Mouse (Mus musculus): ENCODE data around the gene Fam181b. TPM values are rescaled to one million over a fixed set of nuclear protein-coding genes. Genes with fewer than 3 reads are reported as not detected.

Fam181b gene
- polyA plus RNA-seq, 1 experiment from 2014 or later: 5.6 TPM

DNA sequence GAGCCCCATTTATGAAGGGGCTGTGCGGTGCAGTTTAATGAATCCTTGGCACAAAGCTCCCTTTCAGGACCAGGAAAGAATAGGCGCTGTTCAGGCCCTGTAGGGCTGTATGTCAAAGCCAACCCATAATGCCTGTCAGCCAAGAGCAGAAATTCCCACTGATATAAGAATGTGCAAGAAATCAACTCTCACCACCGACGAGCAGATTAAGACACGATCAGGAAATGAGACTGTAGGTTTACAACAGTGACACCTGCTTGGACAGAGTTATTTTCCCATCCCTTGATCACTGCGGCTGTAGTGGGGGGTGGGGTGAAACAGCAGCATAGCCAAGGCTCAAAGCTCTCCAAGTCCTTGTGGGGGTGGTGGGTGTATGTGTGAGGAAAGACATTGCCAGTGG lies 17.5 kb upstream of the Fam181b start:
- Histone ChIP-seq H3K4me3 (ENCODE audit: low read depth, low read length) (no peak overlapping the region), H3K27ac (replicated peaks; ENCODE audit: low read depth, low read length) (no peak overlapping the region), H3K4me2 (ENCODE audit: low read depth, low read length) (no peak overlapping the region), H3K27me3 (replicated peaks; ENCODE audit: control insufficient read depth, insufficient read depth, low read length) (no peaks in the 10 kb centered on the region), H3K9ac (ENCODE audit: low read depth, low read length) (no peak overlapping the region), H3K36me3 (ENCODE audit: control insufficient read depth, insufficient read depth, low read length) (no peaks in the 10 kb centered on the region), H3K4me1 (ENCODE audit: control insufficient read depth, insufficient read depth, low read length) (no peaks in the 10 kb centered on the region), H3K9me3 (ENCODE audit: control insufficient read depth, low read length) (no peaks in the 10 kb centered on the region)
- peak; percentile 53 for DNase-seq (ENCODE audit: low spot score)
- WGBS: 23% methylated on average over 6 of the region's 6 CpGs
- peak; percentile 79; the same call in 1 of the 2 replicates for ATAC-seq (ENCODE audit: low read depth)

DNA sequence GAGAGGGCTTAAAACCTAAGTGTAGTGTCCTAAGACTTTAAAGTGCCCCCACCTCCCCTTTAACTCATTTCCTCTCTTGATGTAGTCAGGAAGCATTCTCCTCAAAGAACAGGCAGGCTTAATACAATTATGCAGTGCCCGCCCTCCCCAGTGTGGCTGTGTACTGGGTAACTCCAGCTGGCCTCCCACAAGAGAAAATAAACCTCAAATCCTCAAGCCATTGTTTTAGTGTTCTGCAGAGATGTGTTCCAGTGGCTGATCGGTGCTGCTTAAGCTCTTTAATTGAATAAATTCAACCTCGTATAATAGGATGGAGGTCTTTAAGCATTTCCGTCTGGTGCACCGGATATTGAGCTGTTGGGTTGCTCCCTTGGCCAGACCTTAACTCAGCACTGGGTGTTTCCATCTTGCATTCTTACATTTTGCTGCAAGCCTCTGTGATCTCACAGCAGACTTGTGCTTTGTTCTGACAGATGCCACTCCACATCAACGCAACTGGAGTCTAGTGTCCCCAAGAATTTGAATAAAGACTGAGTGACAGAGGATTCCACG lies 12.1 kb upstream of the Fam181b start:
- Histone ChIP-seq H3K27me3 (replicated peaks; ENCODE audit: control insufficient read depth, insufficient read depth, low read length) (no peaks in the 10 kb centered on the region), H3K36me3 (ENCODE audit: control insufficient read depth, insufficient read depth, low read length) (no peaks in the 10 kb centered on the region), H3K4me2 (ENCODE audit: low read depth, low read length) (no peak overlapping the region), H3K4me1 (ENCODE audit: control insufficient read depth, insufficient read depth, low read length) (no peaks in the 10 kb centered on the region), H3K9ac (ENCODE audit: low read depth, low read length) (no peak overlapping the region), H3K27ac (replicated peaks; ENCODE audit: low read depth, low read length) (no peak overlapping the region), H3K4me3 (ENCODE audit: low read depth, low read length) (no peak overlapping the region), H3K9me3 (ENCODE audit: control insufficient read depth, low read length) (no peaks in the 10 kb centered on the region)
- 42% methylated on average over 7 of the region's 7 CpGs for WGBS
- peak; percentile 4 for DNase-seq (ENCODE audit: low spot score)
- ATAC-seq (ENCODE audit: low read depth): no peak

DNA sequence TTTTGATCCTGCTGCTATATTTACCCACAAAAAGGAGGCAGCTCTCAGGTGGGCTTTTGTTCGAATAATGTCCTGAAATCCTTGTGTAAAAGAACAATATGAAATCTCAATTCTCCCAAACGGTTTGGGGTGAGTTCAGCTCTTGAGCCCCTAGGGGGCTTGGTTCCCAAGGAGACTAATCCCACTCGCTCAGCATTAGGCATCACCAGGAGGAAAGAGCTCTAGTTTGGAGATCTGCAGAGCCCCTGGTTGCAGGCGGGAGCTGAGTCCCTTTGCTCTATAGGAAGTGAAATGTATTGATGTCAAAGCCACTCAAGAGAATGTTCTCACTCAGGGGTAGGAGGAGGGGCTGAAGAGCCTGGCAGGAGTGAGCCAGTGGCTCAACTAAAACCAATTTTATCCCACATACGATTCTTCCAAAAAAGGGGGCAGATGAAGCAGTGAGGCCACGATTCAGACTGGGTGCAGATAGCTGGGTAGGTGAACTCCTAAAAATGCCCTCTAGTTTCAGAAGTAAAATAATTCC lies 3.2 kb upstream of the Fam181b start:
- no peak overlapping the region for H3K4me3 ChIP-seq (ENCODE audit: low read depth, low read length)
- 12% methylated on average over 6 of the region's 6 CpGs for WGBS
- H3K9me3 ChIP-seq (ENCODE audit: control insufficient read depth, low read length): no peaks in the 10 kb centered on the region
- ATAC-seq (ENCODE audit: low read depth): peak; percentile 31; the same call in 1 of the 2 replicates
- H3K4me2 ChIP-seq (ENCODE audit: low read depth, low read length): no peak overlapping the region
- H3K9ac ChIP-seq (ENCODE audit: low read depth, low read length): no peak overlapping the region
- H3K27me3 ChIP-seq (replicated peaks; ENCODE audit: control insufficient read depth, insufficient read depth, low read length): peaks cover 10% of the 10 kb centered on the region; the same call in 1 of the 2 replicates
- no peak overlapping the region for H3K27ac ChIP-seq (replicated peaks; ENCODE audit: low read depth, low read length)
- DNase-seq (ENCODE audit: low spot score): peak; percentile 36
- no peaks in the 10 kb centered on the region for H3K36me3 ChIP-seq (ENCODE audit: control insufficient read depth, insufficient read depth, low read length)
- peaks cover 4% of the 10 kb centered on the region; the same call in 1 of the 2 replicates for H3K4me1 ChIP-seq (ENCODE audit: control insufficient read depth, insufficient read depth, low read length)

DNA sequence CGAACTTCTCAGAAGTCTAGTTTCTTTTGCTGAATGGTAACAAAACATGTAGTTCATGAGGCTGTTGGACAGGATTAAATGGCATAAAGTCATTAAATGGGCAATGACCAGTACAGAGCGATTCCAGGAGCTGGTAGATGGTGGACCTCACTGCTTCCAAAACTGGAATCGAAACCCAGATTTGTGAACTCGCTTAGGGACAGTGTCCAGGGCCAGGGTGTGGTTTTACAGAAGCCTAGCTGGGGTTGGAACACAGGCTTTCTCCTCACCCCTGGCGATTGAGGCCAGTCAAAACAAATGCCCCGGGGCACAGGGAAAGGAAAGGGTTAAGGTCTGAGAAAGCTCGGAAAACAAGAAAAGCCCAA lies 263 bp upstream of the Fam181b start:
- Histone ChIP-seq H3K27ac (replicated peaks; ENCODE audit: low read depth, low read length) (no peak overlapping the region), H3K4me3 (ENCODE audit: low read depth, low read length) (peak overlapping the region; percentile 55), H3K4me2 (ENCODE audit: low read depth, low read length) (peak overlapping the region; percentile 83), H3K27me3 (replicated peaks; ENCODE audit: control insufficient read depth, insufficient read depth, low read length) (peaks cover 21% of the 10 kb centered on the region; the same call in 1 of the 2 replicates), H3K9ac (ENCODE audit: low read depth, low read length) (peak overlapping the region; percentile 66), H3K4me1 (ENCODE audit: control insufficient read depth, insufficient read depth, low read length) (peaks cover 9% of the 10 kb centered on the region; the same call in 1 of the 2 replicates), H3K9me3 (ENCODE audit: control insufficient read depth, low read length) (no peaks in the 10 kb centered on the region), H3K36me3 (ENCODE audit: control insufficient read depth, insufficient read depth, low read length) (no peaks in the 10 kb centered on the region)
- no peak for ATAC-seq (ENCODE audit: low read depth)
- DNase-seq (ENCODE audit: low spot score): no peak
- WGBS: 23% methylated on average over 7 of the region's 7 CpGs

DNA sequence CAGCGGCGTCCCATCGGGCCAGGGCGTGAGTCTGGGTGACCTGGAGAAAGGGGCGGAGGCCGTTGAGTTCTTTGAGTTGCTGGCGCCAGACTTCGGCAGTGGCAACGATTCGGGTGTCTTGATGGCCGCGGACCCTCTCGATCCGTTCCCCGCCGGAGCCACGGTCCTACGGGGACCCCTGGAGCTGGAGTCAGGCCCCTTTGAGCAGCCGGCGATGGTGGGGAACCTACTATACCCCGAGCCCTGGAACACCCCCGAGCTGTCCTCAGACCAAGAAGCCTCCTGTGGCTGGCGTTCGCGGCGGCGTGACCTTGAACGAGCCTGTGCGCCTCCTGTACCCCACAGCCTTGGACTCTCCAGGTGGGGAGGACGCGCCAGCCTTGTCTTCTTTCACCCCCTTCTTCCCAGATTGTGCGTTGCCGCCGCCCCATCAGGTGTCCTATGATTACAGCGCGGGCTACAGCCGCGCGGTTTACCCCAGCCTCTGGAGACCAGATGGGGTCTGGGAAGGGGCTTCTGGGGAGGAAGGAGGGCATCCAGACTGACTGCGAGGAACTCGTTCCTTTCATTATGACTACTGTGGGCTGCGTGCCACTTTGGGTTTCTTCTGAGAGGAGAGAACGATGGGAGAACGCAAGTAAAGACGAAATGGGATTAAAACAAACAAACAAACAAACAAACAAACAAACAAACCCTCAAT lies 1.2 kb downstream of the Fam181b start:
- 1% methylated on average over 37 of the region's 45 CpGs for WGBS
- ATAC-seq (ENCODE audit: low read depth): peak; percentile 6; the same call in 1 of the 2 replicates
- H3K4me1 ChIP-seq (ENCODE audit: control insufficient read depth, insufficient read depth, low read length): peaks cover 9% of the 10 kb centered on the region; the same call in 1 of the 2 replicates

DNA sequence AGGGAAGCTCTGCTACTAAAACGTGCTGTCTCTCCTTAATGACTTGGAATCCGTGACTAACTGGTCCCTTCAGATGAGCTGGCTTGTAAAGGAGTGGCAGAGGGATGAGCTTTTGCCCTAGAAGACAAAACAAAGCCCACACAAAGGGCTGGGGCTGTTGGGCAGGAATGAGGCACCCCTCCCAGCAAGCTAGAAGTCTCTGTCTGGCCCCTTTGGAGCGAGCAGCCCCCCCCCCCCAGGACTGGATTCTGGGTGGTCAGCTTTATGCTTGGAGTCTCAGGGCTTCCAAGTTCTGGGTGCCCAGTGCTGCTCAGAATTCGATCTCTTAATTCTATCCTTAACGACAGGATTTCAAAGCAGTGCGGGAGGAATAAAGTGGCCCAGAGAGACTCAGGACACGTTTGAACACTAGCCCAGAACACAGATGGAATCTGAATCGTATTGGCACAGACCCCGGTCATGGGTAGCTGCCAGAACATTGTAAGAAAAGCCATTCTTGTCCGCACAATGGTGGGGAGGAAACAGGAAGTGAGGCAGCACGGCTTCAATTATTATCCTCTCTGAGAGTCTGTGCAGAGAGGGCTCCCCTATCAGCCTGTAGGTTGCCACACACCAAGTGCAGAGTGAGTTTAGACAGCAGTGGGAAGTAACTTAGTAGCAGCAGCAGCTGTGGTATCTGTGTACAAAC lies 13.8 kb downstream of the Fam181b start:
- peak; percentile 93 for DNase-seq (ENCODE audit: low spot score)
- H3K4me3 ChIP-seq (ENCODE audit: low read depth, low read length): no peak overlapping the region
- no peaks in the 10 kb centered on the region for H3K9me3 ChIP-seq (ENCODE audit: control insufficient read depth, low read length)
- peaks cover 12% of the 10 kb centered on the region for H3K4me1 ChIP-seq (ENCODE audit: control insufficient read depth, insufficient read depth, low read length)
- ATAC-seq (ENCODE audit: low read depth): peak; percentile 91
- no peaks in the 10 kb centered on the region for H3K36me3 ChIP-seq (ENCODE audit: control insufficient read depth, insufficient read depth, low read length)
- no peaks in the 10 kb centered on the region; the same call in 1 of the 2 replicates for H3K27me3 ChIP-seq (replicated peaks; ENCODE audit: control insufficient read depth, insufficient read depth, low read length)
- WGBS: 10% methylated on average over 11 of the region's 11 CpGs
- peak overlapping the region; percentile 25; the same call in 1 of the 2 replicates for H3K9ac ChIP-seq (ENCODE audit: low read depth, low read length)
- peak overlapping the region; percentile 77 for H3K27ac ChIP-seq (replicated peaks; ENCODE audit: low read depth, low read length)
- H3K4me2 ChIP-seq (ENCODE audit: low read depth, low read length): peak overlapping the region; percentile 48

More for the DNA sequence above, 1.2 kb downstream of the Fam181b start:
- no peak overlapping the region for H3K27ac ChIP-seq (replicated peaks; ENCODE audit: low read depth, low read length)
- H3K36me3 ChIP-seq (ENCODE audit: control insufficient read depth, insufficient read depth, low read length): no peaks in the 10 kb centered on the region
- peak overlapping the region; percentile 83 for H3K4me2 ChIP-seq (ENCODE audit: low read depth, low read length)
- H3K4me3 ChIP-seq (ENCODE audit: low read depth, low read length): peak overlapping the region; percentile 55
- DNase-seq (ENCODE audit: low spot score): no peak
- H3K27me3 ChIP-seq (replicated peaks; ENCODE audit: control insufficient read depth, insufficient read depth, low read length): peaks cover 21% of the 10 kb centered on the region; the same call in 1 of the 2 replicates
- peak overlapping the region; percentile 66 for H3K9ac ChIP-seq (ENCODE audit: low read depth, low read length)
- no peaks in the 10 kb centered on the region for H3K9me3 ChIP-seq (ENCODE audit: control insufficient read depth, low read length)

DNA sequence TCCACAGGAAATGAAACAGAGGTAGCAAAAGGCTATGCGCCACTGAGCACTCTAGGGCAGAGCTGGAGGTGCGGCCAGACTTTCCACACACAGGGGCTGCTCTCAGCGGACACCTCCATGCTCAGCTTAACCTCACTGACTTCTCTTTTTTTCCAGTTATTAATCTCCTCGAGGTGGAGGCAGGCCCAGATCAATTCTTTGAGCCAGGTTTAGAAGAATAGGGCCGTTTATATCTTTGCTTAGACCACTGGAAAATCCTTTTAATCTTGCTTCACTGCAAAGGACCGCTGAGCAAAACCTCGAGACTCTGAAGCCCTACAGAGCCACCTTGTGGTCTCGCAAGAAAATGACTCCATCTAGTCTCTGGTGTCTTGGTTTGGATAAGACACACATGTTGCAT lies 15.8 kb downstream of the Fam181b start:
- Histone ChIP-seq H3K27ac (replicated peaks; ENCODE audit: low read depth, low read length) (no peak overlapping the region), H3K4me2 (ENCODE audit: low read depth, low read length) (peak overlapping the region; percentile 25; the same call in 1 of the 2 replicates), H3K36me3 (ENCODE audit: control insufficient read depth, insufficient read depth, low read length) (no peaks in the 10 kb centered on the region), H3K9me3 (ENCODE audit: control insufficient read depth, low read length) (no peaks in the 10 kb centered on the region), H3K27me3 (replicated peaks; ENCODE audit: control insufficient read depth, insufficient read depth, low read length) (no peaks in the 10 kb centered on the region; the same call in 1 of the 2 replicates), H3K4me3 (ENCODE audit: low read depth, low read length) (no peak overlapping the region), H3K9ac (ENCODE audit: low read depth, low read length) (no peak overlapping the region), H3K4me1 (ENCODE audit: control insufficient read depth, insufficient read depth, low read length) (peaks cover 12% of the 10 kb centered on the region)
- whole genome bisulfite sequencing: 3% methylated on average over 8 of the region's 8 CpGs
- ATAC-seq (ENCODE audit: low read depth) (peak; percentile 66; the same call in 1 of the 2 replicates), DNase-seq (ENCODE audit: low spot score) (peak; percentile 86)

DNA sequence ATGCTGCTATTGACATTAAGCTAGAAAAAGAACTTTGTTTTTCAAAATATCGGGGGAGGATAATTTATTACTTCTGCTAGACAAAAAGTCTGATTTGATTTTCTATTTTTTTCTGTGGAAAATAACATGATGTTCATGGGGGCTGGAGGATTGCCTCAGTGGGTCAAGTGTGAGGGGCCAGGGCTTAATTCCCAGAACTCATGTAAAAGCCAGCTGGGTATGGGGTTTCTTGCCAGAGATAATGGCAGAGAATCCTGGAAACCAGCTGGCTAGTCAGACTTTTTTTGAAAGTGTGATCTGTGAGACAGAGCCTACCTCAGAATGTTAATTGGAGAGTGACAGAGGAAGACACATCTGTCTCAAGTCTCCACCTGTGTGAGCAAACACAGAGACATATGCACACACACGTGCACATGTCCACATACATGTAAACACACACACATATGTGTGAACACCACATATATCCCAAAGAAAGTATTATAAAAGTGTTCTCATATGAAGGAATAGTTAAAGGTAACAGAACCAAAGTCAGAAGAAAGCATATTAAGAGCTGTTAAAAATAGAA lies 25.2 kb downstream of the Fam181b start:
- no peak overlapping the region for H3K4me2 ChIP-seq (ENCODE audit: low read depth, low read length)
- H3K36me3 ChIP-seq (ENCODE audit: control insufficient read depth, insufficient read depth, low read length): no peaks in the 10 kb centered on the region
- H3K4me3 ChIP-seq (ENCODE audit: low read depth, low read length): no peak overlapping the region
- H3K4me1 ChIP-seq (ENCODE audit: control insufficient read depth, insufficient read depth, low read length): no peaks in the 10 kb centered on the region
- H3K9me3 ChIP-seq (ENCODE audit: control insufficient read depth, low read length): no peaks in the 10 kb centered on the region
- H3K27ac ChIP-seq (replicated peaks; ENCODE audit: low read depth, low read length): no peak overlapping the region
- no peak for DNase-seq (ENCODE audit: low spot score)
- WGBS: 68% methylated on average over 2 of the region's 2 CpGs
- ATAC-seq (ENCODE audit: low read depth): no peak
- H3K9ac ChIP-seq (ENCODE audit: low read depth, low read length): no peak overlapping the region
- H3K27me3 ChIP-seq (replicated peaks; ENCODE audit: control insufficient read depth, insufficient read depth, low read length): no peaks in the 10 kb centered on the region
